Comparison of ENCODE assay signal across 15 mouse cellular contexts in genomic region chr10:59267275-59267674, GRCm38 (mm10).
"Had no signal": no experiment of that assay in that cellular context is flagged by ENCODE, and none has a peak within 500 bp of the region (broad histone marks: within the 10 kb centered on the region; RNA-seq: fewer than 3 reads in every experiment).

No protein-coding gene starts in this region.

- H3K27me3 ChIP-seq: limb, embryonic 12.5 days; liver, embryonic 12.5 days; neural tube, embryonic 15.5 days had no signal

- H3K27ac ChIP-seq: limb, embryonic 12.5 days; liver, embryonic 12.5 days; midbrain, embryonic 10.5 days; neural tube, embryonic 15.5 days had no signal

- H3K9ac ChIP-seq: limb, embryonic 12.5 days; liver, embryonic 12.5 days; lung, embryonic 14.5 days; neural tube, embryonic 15.5 days had no signal

- DNase-seq: kidney, postnatal 10 days; layer of hippocampus, adult 9-11 months; layer of hippocampus, postnatal 36 days; lung, embryonic 14.5 days; lung, postnatal 10 days; lung, postnatal 4 days; midbrain, embryonic 14.5 days; spleen, adult 18-20 months; thymus, adult 2 months; thymus, postnatal 25 days had no signal

- H3K4me2 ChIP-seq: limb, embryonic 12.5 days; liver, embryonic 12.5 days; lung, embryonic 14.5 days; neural tube, embryonic 15.5 days had no signal

- H3K4me3 ChIP-seq: limb, embryonic 12.5 days; liver, embryonic 12.5 days; midbrain, embryonic 10.5 days; myocyte; neural tube, embryonic 15.5 days had no signal

- H3K9me3 ChIP-seq: limb, embryonic 12.5 days; liver, embryonic 12.5 days; midbrain, embryonic 10.5 days; neural tube, embryonic 15.5 days had no signal

- H3K36me3 ChIP-seq: limb, embryonic 12.5 days; liver, embryonic 12.5 days; midbrain, embryonic 10.5 days; neural tube, embryonic 15.5 days had no signal

- ATAC-seq: liver, embryonic 12.5 days had no signal

- H3K4me1 ChIP-seq: neural tube, embryonic 15.5 days had no signal
